Mouse (Mus musculus) left cerebral cortex, adult 18-20 months (tissue): ENCODE results near the gene Fam184b. TPM values are rescaled to one million over a fixed set of nuclear protein-coding genes. Genes with fewer than 3 reads are reported as not detected.
A peak's percentile ranks its signal among the peaks of the same experiment; 100 is the strongest.

Experiments used
- DNase-seq, 2 experiments: peaks; one replicate each; pipeline ENCODE4 v3.0.0; 2021 to 2022; ENCODE audit warnings: low spot score in 2 of 2, mixed read lengths in 1 of 2
- total RNA-seq, 2 experiments: library from RNA; stranded (reverse); gene quantifications; 2 replicates each; pipeline ENCODE4 v1.2.3; 2021

Gene Fam184b
- total RNA-seq, 2 experiments from 2014 or later, result 7.3 to 7.6 TPM

DNA sequence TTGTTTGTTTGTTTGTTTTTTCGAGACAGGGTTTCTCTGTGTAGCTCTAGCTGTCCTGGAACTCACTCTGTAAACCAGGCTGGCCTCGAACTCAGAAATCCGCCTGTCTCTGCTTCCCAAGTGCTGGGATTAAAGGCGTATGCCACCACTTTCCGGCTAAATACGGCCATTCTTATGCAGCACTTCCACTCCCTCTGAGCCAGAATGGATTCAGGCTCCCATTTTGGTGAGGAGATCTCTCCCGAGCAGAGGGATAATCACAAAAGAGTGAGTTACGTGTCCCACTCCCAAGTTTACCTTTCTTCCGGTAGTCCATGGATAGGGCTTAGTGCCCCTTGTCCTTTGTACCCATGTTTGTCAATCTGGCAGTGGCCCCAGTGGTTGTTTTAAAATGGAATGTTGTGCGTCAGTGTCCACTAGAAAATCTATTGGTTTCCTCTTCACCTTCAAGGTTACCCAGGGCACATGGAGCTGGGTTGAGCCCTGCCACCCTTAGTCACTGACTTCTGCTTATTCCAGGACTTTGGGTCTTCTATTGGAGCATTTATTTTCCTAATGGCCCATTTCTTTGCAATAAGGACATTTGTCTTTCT, 124.2 kb downstream of the Fam184b start:
- DNase-seq, result no peak

DNA sequence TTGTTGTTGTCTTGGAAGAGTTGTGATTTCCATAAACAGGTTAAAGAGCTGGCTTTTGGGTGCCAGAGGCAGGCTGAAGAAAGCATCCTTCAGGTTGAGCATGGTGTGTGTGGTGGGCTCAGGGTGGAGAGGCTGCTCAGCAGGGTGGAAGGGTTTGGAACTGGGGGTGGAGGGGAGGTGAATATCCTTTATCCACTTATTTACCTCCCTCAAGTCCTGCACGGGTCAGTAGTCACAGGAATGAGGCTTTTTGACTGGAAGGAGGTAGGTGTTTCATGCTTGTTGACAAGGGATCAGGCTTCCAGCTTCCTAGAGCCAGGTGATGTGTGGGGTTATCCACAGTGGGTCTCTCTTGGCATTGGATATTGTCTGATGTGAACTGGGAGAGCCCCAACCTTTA, 124.8 kb downstream of the Fam184b start:
- no peak for DNase-seq

DNA sequence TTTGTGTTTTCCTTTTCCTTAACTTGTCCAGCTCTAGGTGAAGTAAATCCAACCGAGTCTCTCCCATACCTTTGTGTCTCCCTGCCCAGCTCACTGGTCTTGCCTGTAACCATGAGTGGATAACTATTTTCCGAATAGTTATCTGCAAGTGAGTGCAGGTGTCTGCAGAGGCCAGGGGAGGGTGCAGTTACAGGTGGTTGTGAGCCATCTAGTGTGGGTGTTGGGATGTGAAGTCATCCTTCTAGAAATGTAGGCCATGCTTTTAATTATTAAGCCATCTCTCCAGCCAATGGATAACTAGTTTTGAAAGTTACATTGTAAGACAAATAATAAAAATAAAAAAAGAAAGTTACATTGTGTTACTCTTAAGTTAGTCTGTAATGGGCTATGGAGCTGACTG, 125.9 kb downstream of the Fam184b start:
- no peak for DNase-seq

DNA sequence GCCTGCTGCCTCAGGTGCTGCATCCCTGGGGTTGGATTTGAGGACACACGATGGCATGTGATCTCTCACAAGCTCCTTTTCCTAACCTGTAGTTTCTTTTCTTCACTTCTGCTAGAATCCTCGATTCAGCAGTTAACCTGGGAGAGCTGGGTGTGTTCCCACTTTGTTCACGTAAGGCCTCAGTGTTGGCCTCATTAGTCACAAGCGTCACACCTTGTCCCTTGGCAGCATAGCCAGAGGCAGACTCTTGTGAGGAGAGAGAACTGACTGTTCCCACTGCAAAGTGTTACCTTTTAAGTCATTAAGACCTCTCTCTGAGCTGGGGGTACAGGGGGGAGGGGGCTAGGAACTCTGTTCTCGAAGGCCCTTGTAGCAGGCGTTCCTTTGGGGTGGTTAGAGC, 126.5 kb downstream of the Fam184b start:
- no peak for DNase-seq

DNA sequence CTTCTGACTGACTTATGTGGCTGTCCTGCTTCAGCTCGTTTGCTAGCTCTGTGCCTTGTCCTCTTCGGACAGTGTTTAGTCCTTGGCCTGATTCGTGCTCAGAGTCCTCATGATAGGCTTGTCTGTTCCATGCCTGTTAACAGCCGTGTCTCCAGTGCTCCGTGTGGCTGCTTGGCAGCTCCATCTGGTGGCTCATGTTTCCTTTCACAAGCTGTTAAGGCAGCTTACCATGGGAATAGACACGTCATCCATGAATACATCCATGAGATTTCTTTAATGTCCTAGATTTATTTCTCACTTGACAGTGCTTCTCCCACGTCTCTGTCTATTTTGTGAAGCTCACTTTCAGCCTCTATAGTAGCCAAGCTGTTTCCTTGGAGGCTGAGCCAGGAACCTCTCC, 129.3 kb downstream of the Fam184b start:
- no peak for DNase-seq

DNA sequence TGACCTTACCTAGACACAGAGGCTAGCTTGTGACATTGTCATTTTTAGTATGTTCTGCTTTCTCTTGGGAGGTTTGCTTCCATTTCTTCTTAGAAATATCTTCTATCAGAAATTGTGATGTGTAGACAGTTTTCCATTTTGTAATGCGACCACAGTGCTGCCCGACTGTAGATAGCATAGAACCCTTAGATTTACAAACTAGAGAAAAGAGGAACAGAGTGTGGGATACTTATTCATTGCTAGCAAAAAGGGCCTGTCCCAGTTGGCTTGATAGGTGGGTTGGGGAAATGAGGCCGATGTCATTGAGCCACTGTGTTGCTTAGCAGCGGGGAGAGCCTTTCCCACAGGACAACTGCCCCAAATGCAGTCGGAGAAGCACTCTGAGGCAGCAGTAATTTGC, 141.8 kb downstream of the Fam184b start:
- no peak for DNase-seq

DNA sequence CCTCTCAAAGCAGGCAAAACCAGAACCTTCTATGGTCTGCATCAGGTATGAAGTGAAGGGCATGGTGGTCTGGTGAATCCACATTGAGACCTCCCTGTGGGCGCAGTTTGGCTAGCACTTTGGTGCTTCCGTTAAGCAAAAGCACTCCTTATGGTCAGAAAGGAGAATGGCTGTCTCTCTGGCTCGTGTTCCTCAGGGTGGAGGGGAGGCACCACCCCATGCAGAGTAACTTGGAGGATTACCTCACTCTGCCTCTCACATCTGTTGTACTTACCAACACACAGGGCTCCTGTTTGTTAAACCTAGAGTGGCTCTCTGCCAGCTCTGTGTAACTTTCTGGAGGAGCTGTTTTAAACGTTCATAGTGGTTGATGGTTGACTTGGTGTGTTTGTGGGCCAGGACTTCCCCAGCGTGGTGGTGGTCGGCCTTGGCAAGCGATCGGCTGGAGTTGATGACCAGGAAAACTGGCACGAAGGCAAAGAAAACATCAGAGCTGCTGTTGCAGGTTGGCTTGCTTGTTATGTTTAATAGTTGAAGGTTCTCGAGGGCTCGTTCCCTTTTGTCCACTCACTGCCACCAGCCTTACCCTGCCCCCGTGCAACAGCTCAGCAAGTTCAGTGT, 142.4 kb downstream of the Fam184b start:
- DNase-seq, result no peak

DNA sequence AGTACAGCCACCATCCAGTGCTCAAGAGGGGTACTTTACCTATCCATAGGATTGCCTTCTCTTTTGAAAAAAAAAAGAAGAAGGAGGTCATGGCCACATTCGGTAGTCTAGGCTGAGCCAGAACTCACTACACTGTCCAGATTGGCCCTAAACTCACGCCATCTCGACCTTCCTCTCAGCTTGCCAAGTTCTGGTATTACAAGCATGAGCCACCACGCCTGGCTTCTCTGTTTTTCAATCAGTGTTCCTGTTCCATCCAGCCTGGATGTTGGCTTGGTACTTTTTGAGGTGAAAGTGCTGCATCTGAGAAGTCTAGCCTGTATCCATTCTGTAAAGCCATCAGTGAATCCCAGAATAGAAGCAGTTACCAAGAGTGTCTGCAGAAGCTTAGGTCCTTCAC, 142.9 kb downstream of the Fam184b start:
- DNase-seq, result no peak

DNA sequence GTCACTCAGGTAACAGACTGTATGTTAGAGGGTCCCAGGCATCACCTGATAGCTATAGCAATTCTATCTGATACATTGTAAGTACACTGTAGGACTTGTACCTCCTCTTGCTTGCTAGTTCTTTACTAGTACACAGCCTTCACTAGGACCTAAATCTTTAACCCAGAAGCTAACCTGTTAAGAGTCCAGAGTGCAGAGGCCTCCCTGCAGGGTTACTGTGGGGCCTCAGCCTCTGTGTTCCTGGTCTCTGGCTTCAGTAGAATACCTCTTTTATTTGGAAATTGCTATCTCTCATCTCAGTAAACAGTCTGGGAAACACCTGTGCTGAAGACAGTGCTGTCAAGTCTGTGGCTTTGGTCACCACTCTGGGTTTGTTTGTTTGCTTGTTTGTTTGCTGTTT, 143.4 kb downstream of the Fam184b start:
- DNase-seq, result no peak

DNA sequence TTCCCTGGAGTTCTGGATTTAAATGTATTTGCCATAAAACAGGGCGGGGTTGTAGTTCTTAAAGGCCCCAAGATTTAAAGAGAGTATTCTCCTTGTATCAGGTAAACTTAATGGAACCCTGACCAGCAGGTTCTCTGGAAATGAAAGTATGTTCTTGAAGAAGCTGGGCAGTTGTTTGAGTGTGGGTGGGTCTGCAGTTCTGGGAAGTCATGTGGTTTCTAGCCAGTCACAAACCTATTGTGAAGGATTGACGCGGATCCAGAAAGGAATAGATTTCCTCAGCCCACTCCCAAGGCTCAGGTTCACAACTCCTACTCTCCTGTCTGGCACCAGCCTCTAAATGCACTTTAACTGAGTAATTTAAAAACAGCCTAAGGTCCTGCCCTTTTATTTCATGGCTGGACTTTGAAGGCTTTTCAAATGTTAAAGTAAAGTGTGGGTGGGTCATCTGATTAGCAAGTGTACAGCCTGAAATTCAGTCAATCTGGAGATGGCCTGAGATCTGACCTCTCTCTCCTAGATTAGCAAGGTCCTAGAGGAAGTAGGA, 143.9 kb downstream of the Fam184b start:
- DNase-seq, result no peak

DNA sequence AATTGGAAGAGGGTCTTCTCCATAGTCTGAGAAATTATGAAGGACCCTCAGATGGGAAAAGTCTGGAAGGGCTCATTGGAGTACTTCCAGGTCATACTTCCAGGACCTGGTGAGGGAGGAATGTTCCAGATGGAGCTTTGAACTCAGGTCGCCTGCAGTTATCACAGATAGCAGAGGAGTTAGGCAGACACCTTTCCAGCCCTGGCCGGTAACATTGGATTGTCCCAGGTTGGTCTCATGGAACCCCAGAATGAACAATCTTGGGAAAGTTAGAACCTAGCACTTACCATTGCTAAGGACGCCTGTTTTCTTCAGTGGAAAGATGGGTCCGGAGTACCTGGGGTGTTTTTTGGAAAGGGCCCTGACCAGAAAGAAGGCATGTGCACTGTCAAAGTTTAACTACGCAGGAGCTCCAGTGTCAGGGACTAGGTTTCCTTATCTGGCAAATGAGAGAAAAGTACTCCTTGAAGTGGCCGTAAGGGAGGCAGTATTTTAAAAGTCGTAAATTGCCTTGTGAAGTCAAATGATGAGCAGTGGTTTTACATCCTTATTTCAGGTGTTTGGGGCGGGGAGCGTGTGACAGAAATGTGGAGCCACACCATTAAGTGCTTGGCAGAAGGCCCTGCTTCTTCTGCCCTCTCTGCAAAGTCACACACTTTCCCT, 145.2 kb downstream of the Fam184b start:
- DNase-seq, result no peak

DNA sequence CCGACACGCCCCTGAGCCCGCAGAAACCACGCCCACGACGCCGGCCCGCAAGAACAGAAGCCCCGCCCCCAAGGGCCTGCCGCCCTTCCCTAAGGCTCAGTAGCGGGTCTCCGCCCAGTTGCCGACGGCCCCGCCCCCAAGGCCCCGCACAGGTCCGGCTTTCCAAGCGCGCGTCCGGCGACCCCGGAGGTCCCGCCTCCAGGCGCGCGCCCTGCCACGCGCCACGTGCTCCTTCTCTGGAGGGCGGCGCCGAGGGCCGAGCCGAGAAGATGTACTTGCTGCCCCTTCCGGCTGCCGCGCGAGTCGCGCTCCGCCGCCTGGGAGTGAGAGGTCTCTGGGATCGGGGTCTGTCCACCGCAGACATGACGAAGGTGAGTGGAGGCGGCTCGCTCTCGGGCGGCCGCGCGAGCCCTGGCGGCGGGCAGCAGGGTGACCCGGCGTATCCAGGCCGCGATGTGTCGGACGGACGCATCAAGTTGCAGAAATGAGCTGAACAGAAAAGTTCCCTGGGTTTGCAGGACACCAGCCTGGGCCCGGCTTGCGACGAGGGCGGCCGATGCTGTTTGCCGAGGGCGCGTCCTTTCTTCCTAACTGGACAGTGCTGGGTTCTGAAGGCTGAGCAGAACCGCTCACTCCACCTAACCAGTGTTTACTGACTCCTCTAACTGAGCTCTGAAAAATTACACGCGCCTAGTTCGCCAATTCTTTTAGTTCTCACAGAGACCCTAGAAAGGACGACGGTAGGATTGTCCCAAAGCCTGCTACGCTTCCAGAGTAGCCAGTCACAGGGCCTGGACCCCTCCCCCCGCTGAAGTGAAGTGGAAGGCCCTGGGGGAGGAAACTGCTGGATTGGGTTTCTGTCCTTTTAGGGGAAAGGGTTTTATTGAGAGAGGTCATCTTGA, 146.0 kb downstream of the Fam184b start, which contains the start of gene Lap3:
TSS of gene Lap3 (plus strand) at position 184 of the 902 bp plus-strand sequence.
- peak; percentile 96 for DNase-seq

DNA sequence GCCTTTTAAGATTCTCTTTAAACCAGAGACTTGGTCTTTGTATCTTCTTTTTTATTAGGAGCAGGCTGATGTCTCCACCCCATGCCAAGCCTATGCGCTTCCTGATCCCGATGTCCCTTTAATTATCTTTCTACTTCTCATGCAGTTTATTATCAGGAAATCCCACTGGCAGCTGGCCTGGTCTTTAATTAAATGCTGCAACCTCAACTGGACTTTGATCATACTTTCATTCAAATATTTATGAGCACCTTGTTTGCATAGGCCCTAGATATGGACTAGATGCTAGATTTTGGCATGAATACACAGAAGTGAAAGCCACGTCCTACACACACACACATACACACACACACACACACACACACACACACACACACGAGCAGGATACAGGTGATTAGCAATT, 147.6 kb downstream of the Fam184b start:
- DNase-seq, result no peak

DNA sequence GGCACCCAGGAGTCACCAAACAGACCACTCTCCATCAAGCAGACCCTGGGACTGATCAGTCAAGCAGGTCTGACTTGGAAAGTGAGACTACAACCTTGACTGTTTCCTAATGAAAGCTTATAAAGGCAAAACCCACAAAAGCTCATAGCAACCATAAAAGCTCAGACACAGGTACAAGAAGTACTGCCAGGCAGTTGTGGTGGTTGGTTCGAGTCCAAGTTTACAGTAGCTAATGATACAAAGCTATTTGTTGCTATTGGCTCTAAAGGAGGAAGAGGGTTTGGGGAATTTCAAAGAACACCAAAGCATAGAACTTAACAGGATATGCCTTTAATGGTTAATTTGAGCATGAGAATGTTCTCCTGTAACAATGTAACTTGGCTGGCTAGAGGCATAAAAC, 155.8 kb downstream of the Fam184b start:
- no peak for DNase-seq

DNA sequence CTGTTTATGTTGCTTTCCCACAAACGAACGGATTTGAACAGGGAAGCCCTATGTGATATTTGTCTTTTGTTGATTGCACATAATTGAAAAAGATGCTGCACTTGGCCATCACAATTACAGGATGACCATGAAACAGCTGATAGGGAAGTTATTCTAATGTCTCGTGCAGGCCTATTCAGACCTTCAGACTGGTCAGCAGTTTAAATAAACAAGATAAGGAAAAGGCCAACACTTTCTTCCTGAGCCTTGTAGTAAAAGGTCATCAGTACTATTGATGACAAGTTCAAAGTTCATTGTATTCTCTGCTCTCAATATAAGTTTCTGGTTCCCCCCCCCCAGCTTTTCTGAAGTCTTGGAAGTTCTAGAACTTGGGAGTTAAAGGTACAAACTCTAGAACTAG, 156.8 kb downstream of the Fam184b start:
- DNase-seq, result no peak

DNA sequence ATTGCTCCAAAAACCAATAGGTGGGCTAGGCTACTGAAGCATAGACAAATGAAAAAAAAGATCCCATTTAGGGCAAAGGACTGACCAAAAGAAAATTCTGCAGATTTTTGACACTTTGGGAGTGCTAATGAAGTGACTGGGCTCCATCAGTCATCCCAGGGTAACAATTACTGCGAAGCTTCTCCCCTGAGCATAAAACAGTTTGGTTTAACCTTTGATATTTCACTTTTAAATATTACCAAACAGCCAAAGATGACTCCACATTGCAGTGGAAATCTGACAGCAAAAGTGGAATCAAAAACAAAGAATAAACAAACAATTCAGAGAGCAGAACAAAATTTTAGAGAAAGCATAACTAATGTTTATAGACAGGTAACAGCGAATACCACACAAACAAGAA, 158.3 kb downstream of the Fam184b start:
- no peak for DNase-seq

DNA sequence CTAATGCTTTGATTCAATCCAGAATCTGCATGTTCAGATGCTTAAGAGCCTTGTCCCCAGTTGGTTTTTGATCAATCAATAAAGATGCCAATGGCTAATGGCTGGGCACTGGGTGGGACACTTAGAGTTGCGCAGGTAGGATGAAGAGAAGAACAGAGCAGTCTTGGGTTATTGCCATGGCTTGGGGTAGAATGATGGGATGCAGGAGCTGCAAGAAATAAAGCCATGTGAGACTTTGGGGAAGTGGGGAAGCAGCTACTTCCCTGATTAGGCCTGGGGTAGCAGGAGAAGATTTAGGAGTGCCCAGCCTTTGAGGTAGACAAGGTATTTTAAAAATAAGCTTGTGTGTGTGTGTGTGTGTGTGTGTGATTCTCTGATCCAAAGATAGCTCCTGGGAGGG, 159.3 kb downstream of the Fam184b start:
- DNase-seq, result no peak
